Mouse (Mus musculus): ENCODE measurements around the gene Gm44511.

GRCm38 (mm10) chr6:128788517-128788916 lies 37.6 kb downstream of the Gm44511 start:
- TF ChIP-seq EP300 (IDR thresholded peaks at IDR 0.05; ENCODE audit: insufficient read depth, low read depth, low read length): no peak
- TF ChIP-seq CTCF (IDR thresholded peaks at IDR 0.05; ENCODE audit: low read depth, low read length): no peak
- no peak for TF ChIP-seq POLR2A (IDR thresholded peaks at IDR 0.05; ENCODE audit: insufficient read depth, low read length)

All from ES-Bruce4 (cell line).